Mouse (Mus musculus) embryonic fibroblast, embryonic 13.5 days (primary cell): Measurements from ENCODE around the gene Pcbp3. TPM values are rescaled to one million over a fixed set of nuclear protein-coding genes. Genes with fewer than 3 reads are reported as not detected.

Source experiments
- H3K27ac ChIP-seq: 2 replicates; pipeline ENCODE4 v1.5.1; 2012; ENCODE audit warnings: low read length, control low read depth, inconsistent platforms; ENCODE audit not compliant: insufficient read depth
- H3K4me1 ChIP-seq: 2 replicates; pipeline ENCODE4 v1.6.1; 2011; ENCODE audit warnings: low read length; ENCODE audit not compliant: control insufficient read depth, insufficient read depth
- H3K4me3 ChIP-seq: 2 replicates; pipeline ENCODE4 v1.5.1; 2011; ENCODE audit warnings: mild to moderate bottlenecking, control low read depth, low read length; ENCODE audit not compliant: insufficient read depth
- CTCF ChIP-seq: IDR thresholded peaks from 2 replicates; pipeline ENCODE4 v1.5.1; 2011; ENCODE audit warnings: mild to moderate bottlenecking, control low read depth, low read length, moderate library complexity, borderline replicate concordance; ENCODE audit not compliant: insufficient read depth
- POLR2A ChIP-seq: IDR thresholded peaks from 2 replicates; pipeline ENCODE4 v1.6.1; 2011; ENCODE audit warnings: low read depth, mild to moderate bottlenecking, control low read depth, low read length, moderate library complexity
- polyA plus RNA-seq: library from polyadenylated mRNA; stranded (reverse); fragments of >200 nt; gene quantifications from 2 replicates; pipeline ENCODE4 v1.2.4, GENCODE M21; 2011; ENCODE audit warnings: low read depth; ENCODE audit not compliant: missing spikeins, insufficient read length

Gene Pcbp3
- polyA plus RNA-seq, 1 experiment: 12.0 TPM

GRCm38 (mm10) chr10:76717026-76717425, 244.7 kb downstream of the Pcbp3 start:
- TF ChIP-seq CTCF (no peak), POLR2A (no peak)
- Histone ChIP-seq H3K27ac (no peak overlapping the region), H3K4me1 (no peaks in the 10 kb centered on the region), H3K4me3 (no peak overlapping the region)

GRCm38 (mm10) chr10:76714303-76714702, 247.4 kb downstream of the Pcbp3 start:
- Histone ChIP-seq H3K4me1 (no peaks in the 10 kb centered on the region), H3K4me3 (no peak overlapping the region), H3K27ac (no peak overlapping the region)
- TF ChIP-seq CTCF (no peak), POLR2A (no peak)

GRCm38 (mm10) chr10:76712500-76712899, 249.2 kb downstream of the Pcbp3 start:
- H3K27ac ChIP-seq: no peak overlapping the region
- TF ChIP-seq CTCF (no peak), POLR2A (no peak)
- no peaks in the 10 kb centered on the region for H3K4me1 ChIP-seq
- no peak overlapping the region for H3K4me3 ChIP-seq

Other genes starting within 250 kb of the Pcbp3 start
- 768 and 923 TPM in 2 replicates for gene Col6a1, start 235.7 kb downstream of the Pcbp3 start, polyA plus RNA-seq
- gene Slc19a1, start 70.4 kb upstream of the Pcbp3 start, polyA plus RNA-seq: 16.6 and 21.0 TPM in 2 replicates
- gene Col18a1, start 204.7 kb upstream of the Pcbp3 start, polyA plus RNA-seq: 85.0 and 92.0 TPM in 2 replicates